Mouse (Mus musculus) thymus, adult 18-20 months (tissue): ENCODE measurements at regions not wholly inside any gene's neighbourhood (a gene's known extent, or its start where the extent isn't known, plus 50 kb on each side); places are given as distances from the start of the nearest gene placed in this dataset.
"Not testable (repeated sequence)": the region's sequence is repeated elsewhere in the genome, so short reads cannot be mapped to it uniquely, and the experiment has no call there.

Experiments
- DNase-seq, 2 experiments: peaks; one replicate each; pipeline ENCODE4 v3.0.0; 2022; ENCODE audit warnings: mixed read lengths in 2 of 2

DNA sequence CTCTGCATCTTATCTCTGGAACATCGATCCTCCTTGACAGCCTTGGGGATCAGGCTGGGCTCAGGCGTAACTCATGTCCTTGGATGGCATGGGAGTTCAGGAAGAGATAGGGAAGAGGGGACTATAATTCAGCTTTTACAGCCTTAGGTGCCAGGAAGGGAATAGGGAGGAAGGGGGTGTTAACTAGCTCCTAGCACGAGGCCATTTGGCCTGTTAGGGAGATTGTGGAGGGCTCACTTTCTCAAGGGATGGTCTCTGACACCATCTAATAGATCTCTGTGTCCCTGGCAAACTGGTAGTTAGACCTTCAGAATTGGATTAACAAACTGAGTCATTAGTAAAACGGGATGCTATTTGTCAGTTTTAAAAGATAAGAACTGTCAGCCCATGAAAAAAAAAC, 292.1 kb upstream of the Pkdcc start:
- DNase-seq, result not testable (repeated sequence)

DNA sequence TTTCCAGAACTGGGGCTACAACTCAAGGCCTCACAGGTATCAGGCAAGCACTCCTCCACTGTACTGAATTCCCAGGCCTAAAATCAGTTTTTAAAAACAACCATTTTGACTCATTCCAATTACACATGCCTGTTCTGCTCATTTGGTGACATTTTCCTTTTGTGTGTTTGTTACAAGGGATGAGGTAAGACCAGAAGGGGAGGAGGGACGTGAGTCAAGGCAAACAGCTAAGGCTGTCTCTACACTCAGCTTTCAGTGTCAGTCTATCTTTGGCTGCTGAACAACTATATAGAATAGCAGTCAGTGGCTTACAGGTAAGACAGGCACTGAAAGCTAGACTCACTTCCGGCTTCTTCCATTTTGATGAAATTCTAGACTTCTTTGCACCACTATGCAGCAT, 289.3 kb upstream of the Pkdcc start:
- no peak for DNase-seq

DNA sequence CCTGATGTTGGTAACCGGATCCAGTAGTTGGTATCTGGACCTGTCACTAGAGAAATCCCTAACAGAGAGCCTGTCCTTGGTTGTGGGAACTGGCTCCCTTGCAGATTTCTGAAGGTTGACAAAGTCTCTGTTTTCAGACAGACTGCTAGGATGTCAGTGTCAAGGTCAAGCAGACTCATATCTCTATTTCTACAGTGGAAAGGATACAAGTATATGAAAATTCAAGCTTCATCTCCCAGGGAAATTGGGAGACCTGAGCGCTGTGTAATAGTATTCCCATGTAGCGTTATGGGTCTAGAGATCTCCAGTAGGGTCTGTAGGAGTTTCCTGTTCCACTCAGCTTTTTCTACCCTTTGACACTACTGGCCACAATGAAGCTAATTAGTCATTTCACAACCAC, 287.4 kb upstream of the Pkdcc start:
- no peak for DNase-seq

DNA sequence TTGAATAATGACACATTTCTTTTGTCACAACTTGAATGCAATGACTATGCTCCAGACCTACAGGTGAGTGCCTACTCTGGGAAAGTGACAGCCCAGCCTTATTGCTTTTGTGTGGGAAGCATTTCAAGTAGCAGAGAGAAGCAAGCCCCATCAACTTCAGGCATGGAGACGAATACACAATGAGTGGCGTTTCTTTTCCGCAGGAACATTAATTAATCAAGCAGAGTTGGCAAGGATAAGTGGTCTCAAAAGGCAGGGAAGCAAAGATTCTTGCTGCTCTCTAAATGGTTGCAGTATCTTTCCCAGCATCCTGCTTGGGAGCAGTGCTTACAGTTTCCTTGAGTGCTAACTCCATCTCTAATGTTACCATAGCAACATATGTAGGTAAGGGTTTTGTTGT, 285.6 kb upstream of the Pkdcc start:
- no peak for DNase-seq

DNA sequence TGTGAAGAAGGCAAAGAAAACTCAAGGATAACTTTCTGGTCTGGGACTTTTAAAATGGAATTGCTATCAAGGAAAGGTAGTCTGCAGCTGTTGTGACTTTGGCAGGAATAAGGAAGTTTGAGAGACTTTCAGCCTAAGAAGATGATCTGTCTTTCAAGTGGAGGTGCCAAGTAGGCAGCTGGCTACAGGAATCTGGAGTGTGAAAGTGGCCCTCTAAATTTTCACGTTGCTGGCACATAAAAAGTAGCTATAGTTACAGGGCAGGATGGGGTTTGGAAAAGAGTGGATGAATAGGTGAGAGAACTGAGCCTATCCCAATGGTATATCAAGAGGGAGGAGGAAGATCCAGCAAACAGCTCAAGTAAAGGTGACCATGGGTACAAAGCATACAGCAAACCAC, 284.4 kb upstream of the Pkdcc start:
- DNase-seq, result no peak

DNA sequence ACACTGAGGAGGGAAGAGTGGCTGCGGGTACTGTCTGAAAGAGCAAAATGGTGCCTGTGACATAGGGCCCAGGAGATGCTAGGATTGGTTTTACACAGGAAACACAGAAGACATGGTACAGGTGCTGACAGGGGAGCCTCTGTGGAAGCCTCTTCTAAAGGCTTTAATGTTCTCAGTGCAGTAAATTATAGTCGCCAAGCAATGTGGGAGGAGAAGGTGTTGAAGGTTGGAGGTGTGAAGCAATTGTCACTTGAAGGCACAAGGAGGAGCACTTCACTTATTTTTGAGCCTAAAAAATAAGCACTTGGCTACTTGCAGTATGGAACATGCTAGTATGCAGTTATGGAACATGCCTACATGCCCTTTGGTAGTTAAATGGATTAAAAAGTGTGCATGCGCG, 283.6 kb upstream of the Pkdcc start:
- DNase-seq, result no peak

DNA sequence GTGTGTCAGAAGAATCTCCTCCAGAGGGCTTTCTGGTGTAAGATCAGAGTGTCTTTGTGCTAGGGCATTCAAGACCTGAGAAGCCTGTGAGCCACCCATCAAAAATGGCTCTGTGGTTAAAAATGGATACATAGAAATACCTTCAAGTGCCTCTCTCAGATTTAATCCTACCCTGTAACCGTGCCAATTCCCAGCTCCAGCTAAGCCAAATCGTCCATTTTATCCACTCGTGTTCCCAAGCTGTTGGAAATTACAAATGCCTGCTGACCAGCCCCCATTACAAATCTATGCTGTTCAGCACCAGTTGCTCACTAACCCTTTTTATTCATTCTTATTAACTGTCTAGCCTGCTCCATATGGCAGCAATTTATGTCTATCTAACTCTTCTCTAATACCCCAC, 278.3 kb upstream of the Pkdcc start:
- no peak for DNase-seq

DNA sequence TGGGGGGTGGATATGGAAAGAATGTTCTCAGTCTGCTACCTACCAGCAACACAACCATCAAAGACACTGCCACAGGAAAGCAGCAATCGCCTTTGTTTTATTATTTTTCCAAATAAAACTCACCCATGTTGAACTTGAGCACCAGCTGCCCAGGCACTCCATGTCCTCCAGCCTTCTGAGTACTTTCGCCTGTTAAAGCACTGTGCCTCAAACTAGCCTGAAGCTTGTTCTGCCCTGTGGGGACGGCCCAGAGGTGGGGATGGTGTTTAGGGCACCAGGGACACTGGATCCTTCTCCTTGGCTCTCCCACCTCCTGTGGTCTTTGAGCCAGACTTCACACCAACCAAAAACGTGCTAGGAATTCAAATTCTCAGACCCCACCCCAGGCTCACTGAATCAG, 269.0 kb upstream of the Pkdcc start:
- no peak for DNase-seq

DNA sequence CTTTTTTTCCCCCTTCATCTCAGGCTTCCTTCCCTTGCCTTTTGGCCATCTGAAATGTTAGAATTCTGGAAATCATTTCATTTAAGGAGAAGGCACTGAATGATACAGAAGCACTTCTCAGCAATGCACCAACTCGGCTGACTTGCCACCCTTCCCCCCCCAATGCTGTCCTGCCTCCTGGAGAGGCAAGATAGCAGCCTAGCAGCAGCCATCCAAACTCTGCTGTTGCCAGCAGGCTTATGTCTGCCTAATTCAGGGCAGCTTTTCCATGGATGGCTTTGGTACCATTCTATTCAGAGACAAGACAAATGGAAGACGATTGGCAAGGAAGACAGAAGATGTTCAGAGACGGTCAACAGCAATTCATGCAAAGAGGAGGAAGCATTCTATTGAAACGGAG, 265.3 kb upstream of the Pkdcc start:
- DNase-seq, result no peak

DNA sequence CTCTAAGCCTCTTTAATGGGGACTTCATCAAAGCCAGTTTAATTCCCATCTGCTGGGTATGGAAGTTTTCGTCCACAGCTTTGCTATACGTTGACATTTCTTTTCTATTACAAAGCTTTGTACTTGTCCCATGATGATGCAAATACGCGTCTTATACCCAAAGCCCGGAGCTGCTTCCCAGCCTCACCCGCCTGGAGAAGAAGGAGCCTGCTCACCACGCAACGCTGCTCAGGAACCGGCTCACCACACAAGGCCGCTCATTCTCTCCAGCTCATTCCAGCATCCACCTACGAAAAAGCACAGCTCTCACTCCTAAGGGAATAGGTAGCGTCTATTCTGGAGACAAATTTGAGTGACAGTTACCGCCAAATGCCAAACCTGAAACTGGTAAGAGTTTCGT, 264.8 kb upstream of the Pkdcc start:
- DNase-seq, result no peak

DNA sequence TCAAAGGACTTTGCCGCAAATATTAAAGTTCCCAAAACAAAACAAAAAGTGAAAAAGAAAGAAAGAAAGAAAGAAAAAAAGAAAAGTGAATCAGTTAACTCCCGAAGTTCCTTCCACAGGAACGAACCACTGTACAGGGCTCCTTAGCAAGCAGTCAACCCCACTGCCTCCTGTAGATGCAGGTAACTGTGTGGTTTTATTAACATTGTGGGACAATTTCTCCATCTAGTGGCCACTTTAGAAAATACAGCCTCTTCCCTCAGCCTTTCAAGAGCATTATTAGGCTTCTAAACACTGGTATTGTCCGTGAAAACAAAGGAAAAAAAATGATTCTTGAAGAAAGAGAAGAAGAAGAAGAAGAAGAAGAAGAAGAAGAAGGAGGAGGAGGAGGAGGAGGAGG, 257.7 kb upstream of the Pkdcc start:
- DNase-seq, result no peak

DNA sequence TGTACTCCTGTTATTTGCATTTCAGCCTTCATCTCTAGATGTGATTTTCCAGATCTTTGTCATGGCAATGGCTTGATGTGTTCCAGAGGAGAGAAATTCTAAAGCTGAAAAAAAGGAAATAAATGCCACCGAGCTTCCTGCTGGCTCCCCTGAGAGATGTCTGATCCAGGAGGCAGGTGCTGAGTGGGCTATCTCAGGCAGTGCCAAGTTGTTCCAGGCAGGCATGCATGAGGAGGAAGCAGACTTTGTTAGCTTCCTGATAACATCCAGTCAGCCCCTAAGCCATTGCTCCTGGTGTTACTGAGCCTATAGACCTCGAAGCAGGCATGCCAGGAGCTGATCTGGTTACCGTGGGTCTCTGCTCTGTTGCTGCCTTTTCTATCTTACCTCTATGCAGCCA, 251.7 kb upstream of the Pkdcc start:
- DNase-seq, result no peak

DNA sequence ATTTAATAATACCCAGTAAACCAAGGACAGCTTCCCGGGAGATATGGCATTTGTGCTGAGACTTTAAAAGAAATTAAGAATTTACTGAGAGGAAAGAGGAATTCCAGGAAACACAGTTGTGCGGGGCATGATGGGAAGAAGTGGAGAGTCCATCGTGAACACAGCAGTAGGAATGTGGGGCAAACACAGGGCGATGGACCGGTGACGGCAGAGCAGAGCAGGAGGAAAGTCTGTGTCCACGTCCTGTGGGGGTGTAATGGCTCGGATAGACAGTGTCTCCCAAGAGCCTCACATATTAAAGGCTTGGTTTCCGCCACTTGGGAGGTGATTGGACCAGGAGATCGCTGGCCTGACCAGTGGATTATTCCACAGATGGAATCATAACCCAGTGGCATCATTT, 215.4 kb upstream of the Pkdcc start:
- DNase-seq, result no peak

DNA sequence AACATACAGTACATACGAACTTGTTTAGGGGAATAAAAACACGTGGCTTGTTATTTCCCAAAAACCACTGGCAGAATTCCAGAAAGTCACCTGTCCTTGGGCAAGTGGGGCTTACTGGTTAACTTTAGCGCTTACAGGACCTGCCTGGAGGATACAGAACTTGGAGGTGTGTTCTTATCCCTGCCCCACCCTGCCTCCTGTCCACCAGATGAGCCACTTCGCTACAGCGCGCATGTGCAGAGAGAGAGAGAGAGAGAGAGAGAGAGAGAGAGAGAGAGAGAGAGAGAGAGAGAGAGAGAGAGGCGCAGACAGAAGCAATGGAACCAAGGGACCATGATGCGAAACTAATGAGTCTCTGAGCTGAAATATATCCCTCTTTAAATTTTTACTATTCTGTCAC, 214.7 kb upstream of the Pkdcc start:
- no peak for DNase-seq

DNA sequence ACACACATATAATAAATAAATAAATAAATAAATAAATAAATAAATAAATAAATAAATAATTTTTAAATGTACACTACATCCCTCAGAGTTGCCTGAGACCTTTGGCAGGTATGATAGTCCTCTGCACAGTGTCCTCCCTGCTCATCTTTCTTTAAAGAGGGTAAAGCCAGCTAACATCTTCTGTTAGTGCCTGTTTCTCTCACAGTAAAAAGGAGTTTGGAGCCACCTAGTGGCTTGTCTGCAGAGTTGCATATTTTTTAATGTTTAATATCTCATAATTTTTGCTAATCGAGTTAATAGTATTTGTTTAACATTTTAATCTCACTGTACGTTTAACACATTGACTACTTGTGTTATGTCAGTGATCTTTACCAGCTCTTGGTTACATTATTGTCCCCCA, 213.5 kb upstream of the Pkdcc start:
- DNase-seq, result no peak

DNA sequence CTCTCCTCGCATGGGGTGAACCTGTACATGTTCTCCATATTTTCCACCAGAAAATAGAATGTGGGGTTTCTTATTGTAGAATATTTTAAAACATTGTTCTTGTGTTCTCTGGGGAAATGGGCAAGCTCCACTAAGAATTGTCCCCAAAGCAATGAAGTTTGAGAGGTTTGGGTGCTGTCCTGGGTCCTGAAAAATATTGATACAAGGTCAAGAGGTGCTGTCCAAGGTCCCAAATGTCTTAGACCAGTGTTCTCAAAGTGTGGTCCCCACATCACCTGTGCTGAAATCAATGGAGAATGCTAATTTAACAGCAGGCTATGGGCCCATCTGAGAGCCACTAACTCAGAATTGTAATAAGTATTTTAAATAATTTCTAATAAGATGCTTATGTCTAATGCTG, 204.2 kb upstream of the Pkdcc start:
- DNase-seq, result no peak

DNA sequence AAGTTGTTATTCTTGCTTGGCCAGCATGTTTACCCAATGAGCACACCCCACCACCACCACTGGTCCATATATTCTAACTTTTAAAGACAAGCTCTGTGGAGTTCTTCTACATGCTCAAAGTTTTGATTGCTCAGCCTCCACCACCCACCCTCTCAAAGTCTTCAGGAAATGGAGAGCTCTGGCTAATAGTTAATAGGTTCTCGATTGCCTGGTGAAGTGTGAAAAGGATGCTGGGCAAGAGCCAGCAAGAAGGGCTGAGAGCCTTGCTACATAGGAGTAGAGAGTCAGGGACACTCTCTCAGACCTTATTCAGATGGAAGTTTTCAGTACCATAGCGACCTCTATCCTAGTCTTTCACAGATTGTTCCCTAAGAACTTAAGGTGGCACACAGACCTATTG, 199.4 kb upstream of the Pkdcc start:
- no peak for DNase-seq

DNA sequence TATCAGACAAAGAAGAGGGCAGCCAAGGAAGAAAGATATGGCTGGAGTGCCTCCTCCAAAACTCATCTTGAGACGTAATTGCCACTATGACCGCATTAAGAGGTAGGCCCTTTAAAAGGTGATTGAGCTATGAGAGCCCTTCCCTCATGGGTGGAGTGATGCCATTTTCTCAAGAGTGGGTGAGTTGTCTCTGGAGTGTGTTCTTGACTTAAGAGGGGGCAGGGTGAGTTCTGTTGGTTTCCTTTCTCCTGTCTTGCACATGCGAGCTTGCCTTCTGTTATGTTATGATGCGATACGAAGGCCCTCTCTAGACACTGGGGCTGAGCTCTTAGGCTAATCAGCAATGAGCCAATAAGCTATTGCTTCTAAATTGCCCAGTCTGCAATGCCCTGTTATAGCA, 198.2 kb upstream of the Pkdcc start:
- no peak for DNase-seq

DNA sequence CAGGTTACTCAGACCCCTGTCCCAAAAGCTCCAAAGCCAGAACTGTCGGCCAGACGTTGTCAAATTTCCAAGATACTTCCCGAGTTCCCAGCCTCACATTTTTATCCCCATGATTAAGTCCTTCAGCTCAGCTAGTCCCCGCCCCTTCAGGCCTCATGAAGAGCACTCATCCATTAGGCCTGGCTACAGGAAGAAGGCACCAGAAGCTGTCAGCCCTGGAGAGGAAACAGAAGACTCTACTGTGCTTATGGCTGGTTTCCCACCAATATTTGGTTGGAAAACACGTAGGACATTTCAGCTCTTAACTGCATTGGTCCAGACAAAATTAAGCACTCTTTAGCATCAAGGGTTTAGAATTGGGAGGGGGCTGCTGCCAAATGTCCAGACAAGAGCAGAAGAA, 195.8 kb upstream of the Pkdcc start:
- DNase-seq, result no peak

DNA sequence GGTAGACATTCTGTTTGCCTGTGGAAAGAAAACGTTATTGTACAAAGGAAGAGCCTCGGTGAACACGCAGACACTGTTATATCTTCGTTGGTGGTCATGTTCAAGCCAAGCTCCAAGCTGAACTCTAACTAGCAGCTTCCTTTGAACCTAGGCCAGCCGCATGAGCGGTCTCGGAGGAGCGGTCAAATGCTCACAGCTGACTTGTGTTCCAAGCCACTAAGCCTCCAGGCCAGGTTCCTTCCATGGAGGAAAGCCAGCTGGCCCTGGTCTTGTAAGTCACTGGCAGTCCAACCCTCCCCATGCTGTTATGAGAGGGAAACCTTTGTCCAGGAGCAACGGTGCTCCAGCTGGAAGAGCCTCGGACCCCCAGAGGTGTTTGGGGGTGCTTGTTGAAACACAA, 194.5 kb upstream of the Pkdcc start:
- no peak for DNase-seq

DNA sequence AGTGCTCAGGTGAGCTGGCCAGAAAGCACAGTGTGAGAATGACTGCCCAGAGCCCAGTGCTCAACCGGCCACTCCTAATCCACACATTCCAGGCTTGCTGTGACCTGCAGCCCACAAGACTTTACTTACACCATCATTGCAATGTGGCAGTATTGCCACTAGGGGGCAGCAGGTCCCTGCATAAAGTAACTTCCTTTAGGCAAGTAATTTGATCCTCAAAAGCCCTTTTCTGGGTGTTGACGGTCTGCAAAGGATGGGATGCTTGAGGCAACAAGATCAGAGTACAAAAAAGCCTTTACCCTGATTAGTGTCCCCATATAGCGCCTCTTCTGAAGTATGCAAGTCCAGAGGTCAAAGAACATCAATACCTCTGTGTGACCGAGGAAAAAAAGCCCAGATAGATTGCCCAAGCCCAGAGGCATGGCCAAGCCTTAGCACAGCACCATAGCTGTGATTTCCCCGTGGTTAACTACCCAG, 189.7 kb upstream of the Pkdcc start:
- peak; percentile 27 to 30 for DNase-seq

DNA sequence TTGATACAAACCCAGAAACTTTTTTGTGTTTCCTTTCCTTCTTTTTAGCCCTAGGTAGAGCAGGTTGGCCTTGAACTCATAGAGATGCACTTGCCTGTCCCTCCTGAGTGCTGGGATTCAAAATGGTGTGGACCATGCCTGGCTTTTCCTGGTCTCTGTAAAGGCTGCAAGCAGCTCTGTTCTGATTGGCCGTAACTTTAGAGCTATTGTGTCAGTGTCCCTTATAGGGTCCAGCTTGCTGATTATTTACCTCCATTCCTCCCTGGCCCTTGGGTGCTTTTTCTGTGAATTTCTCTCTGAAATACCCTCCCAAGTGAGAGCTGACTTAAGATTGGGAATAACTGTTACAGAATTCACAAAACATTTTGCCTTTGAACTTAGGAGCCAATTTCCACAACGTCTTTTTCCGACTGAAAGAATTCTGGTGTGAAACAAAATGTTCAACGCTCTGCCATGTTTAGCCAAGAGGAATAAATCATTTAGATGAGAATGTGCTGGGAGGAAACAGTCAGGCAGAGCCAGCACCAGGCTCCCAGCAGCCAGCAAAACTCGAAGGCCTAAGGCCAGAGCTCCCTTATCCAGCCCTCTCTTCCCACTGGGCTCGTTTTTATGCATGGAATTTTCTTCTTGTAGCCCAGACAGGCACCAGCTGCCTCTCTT, 180.0 kb upstream of the Pkdcc start:
- no peak for DNase-seq

DNA sequence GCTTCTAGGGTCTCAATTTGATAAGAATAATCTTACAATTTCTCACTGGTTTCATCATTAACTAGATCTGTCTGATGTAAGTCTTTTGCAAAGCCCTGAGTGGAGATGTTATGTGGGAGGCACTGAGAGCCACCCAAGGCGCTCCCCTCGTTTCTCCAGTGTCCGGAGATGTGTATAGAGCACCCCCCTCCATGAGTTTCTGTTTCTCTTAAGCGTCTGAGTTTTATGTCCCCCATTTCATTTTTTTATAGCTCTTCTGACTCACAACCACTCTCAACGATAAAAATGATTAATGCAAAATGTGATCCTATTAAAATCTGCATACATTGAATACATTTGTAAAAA, 179.5 kb upstream of the Pkdcc start:
- no peak for DNase-seq

DNA sequence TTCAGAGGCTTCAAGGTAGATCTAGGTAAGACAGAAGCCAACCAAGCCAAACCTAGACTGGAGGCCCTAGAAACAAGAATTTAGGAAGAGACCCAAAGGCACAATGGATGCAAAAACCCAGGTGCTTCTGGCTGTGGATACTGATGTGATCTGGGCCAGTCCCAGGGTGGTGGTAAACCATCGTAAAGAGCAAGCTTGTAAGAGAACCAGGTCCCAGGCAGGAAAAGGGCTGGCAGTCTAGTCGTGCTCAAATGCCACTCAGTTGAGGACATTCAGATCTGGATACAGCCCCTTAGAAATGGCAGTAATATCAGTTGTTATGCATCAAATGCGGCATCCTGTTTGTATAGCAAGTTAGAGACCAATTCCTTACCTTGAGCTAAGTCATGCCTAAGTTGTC, 175.5 kb upstream of the Pkdcc start:
- DNase-seq, result no peak

DNA sequence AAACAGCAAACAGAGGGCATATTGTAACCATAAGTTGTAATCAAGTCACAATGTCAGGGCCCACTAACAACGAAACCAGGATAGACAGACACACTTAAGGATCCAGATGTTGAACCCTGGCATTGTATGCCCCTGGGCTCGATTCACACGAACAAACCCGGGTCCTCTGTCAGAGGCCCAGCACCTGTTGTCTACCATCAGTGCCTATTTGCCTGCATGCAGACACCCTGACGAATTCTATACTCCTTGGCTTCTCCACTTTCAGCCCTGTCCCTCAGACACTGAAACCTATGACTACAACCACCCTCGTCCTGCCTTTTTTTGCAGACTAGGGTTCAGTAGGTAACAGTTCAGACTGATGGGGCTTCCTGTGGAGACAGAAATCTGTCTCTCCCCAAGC, 170.6 kb upstream of the Pkdcc start:
- DNase-seq, result no peak
